Mouse (Mus musculus) erythroblast, embryonic 14.5 days (primary cell): ENCODE results near the gene Lypd5. TPM values are rescaled to one million over a fixed set of nuclear protein-coding genes. Genes with fewer than 3 reads are reported as not detected.

Experiments
- H3K27me3 ChIP-seq: 2 replicates; pipeline ENCODE4 v1.6.1; 2012; ENCODE audit warnings: inconsistent platforms; ENCODE audit not compliant: control insufficient read depth
- H3K36me3 ChIP-seq: 2 replicates; pipeline ENCODE4 v1.6.1; 2012; ENCODE audit warnings: mild to moderate bottlenecking, inconsistent platforms; ENCODE audit not compliant: control insufficient read depth
- H3K4me1 ChIP-seq: 2 replicates; pipeline ENCODE4 v1.6.1; 2012; ENCODE audit warnings: inconsistent platforms; ENCODE audit not compliant: control insufficient read depth
- H3K4me3 ChIP-seq: replicated peaks from 2 replicates; pipeline ENCODE3; 2012; ENCODE audit warnings: moderate library complexity, mild to moderate bottlenecking, inconsistent platforms
- H3K9me3 ChIP-seq: 2 replicates; pipeline ENCODE4 v1.6.1; 2012; ENCODE audit warnings: low read length, inconsistent platforms, mixed read lengths; ENCODE audit not compliant: control insufficient read depth
- GATA1 ChIP-seq: IDR thresholded peaks from 2 replicates; pipeline ENCODE4 v1.6.1; 2012; ENCODE audit warnings: low read length, inconsistent platforms, mixed read lengths
- TAL1 ChIP-seq: IDR thresholded peaks from 3 replicates; pipeline ENCODE4 v1.6.1; 2012; ENCODE audit warnings: low read length, inconsistent platforms, mixed read lengths
- polyA plus RNA-seq: library from polyadenylated mRNA; stranded (reverse); fragments of >175 nt; gene quantifications from 2 replicates; pipeline ENCODE4 v1.2.3, GENCODE M21; 2012

Gene Lypd5
- polyA plus RNA-seq = 0.02 TPM in 1 of 2 replicates, not detected in the other

GRCm38 (mm10) chr7:24348896-24349295 lies at the start of gene Lypd5:
Gene Lypd5 (plus strand): TSS chr7:24349196.
- no peak within 1 kb of the TSS for H3K4me3 ChIP-seq
- no peaks in the 10 kb centered on the region for H3K36me3 ChIP-seq
- no peak for TF ChIP-seq GATA1
- no peak for TF ChIP-seq TAL1
- peaks cover 9% of the 10 kb centered on the region for H3K27me3 ChIP-seq
- H3K4me1 ChIP-seq = no peaks in the 10 kb centered on the region
- H3K9me3 ChIP-seq = no peaks in the 10 kb centered on the region

GRCm38 (mm10) chr7:24299823-24300481 lies 49.0 kb upstream of the Lypd5 start:
- Histone ChIP-seq H3K4me1 (peaks cover 26% of the 10 kb centered on the region), H3K27me3 (no peaks in the 10 kb centered on the region), H3K36me3 (peaks cover 22% of the 10 kb centered on the region), H3K9me3 (no peaks in the 10 kb centered on the region), H3K4me3 (peak overlapping the region; percentile 74)
- TF ChIP-seq GATA1 (no peak), TAL1 (no peak)

- Histone ChIP-seq H3K36me3 (peaks cover 15% of the 10 kb centered on the region), H3K4me1 (peaks cover 26% of the 10 kb centered on the region), H3K4me3 (peak within 1 kb of the TSS; percentile 74), H3K27me3 (no peaks in the 10 kb centered on the region), H3K9me3 (no peaks in the 10 kb centered on the region)
- TF ChIP-seq GATA1 = no peak
- no peak for TF ChIP-seq TAL1
These were observed 48.2 kb upstream of the Lypd5 start, which contains the start of gene Zfp61 for GRCm38 (mm10) chr7:24300771-24301282. Gene Zfp61 (minus strand): TSS chr7:24301232.

GRCm38 (mm10) chr7:24315726-24316566 lies 33.0 kb upstream of the Lypd5 start:
- Histone ChIP-seq H3K27me3 (no peaks in the 10 kb centered on the region; the same call in 1 of the 2 replicates), H3K4me1 (peaks cover 17% of the 10 kb centered on the region), H3K36me3 (peaks cover 9% of the 10 kb centered on the region), H3K4me3 (peak overlapping the region; percentile 80), H3K9me3 (no peaks in the 10 kb centered on the region)
- no peak for TF ChIP-seq GATA1
- TF ChIP-seq TAL1 = no peak

- Histone ChIP-seq H3K4me1 (peaks cover 17% of the 10 kb centered on the region), H3K9me3 (no peaks in the 10 kb centered on the region), H3K36me3 (peaks cover 5% of the 10 kb centered on the region), H3K27me3 (no peaks in the 10 kb centered on the region; the same call in 1 of the 2 replicates), H3K4me3 (peak within 1 kb of the TSS; percentile 80)
- TF ChIP-seq TAL1 (no peak), GATA1 (no peak)
These were observed 32.4 kb upstream of the Lypd5 start, which contains the start of gene Zfp94 for GRCm38 (mm10) chr7:24316567-24317092. Gene Zfp94 (minus strand): TSS chr7:24316666.

- no peaks in the 10 kb centered on the region; the same call in 1 of the 2 replicates for H3K27me3 ChIP-seq
- H3K4me3 ChIP-seq = no peak overlapping the region
- no peaks in the 10 kb centered on the region for H3K36me3 ChIP-seq
- H3K4me1 ChIP-seq = peaks cover 17% of the 10 kb centered on the region
- no peak for TF ChIP-seq TAL1
- no peak for TF ChIP-seq GATA1
- 0 out of 2 replicates have a peak, but pooled peaks cover 2% of the 10 kb centered on the region for H3K9me3 ChIP-seq
These were observed 30.1 kb upstream of the Lypd5 start for GRCm38 (mm10) chr7:24318942-24319341.

- Histone ChIP-seq H3K4me1 (no peaks in the 10 kb centered on the region), H3K9me3 (peaks cover 11% of the 10 kb centered on the region), H3K4me3 (no peak overlapping the region), H3K27me3 (peaks cover 16% of the 10 kb centered on the region), H3K36me3 (no peaks in the 10 kb centered on the region)
- TF ChIP-seq TAL1 = no peak
- TF ChIP-seq GATA1 = no peak
These were observed 26.4 kb upstream of the Lypd5 start for GRCm38 (mm10) chr7:24322593-24322992.

- Histone ChIP-seq H3K36me3 (no peaks in the 10 kb centered on the region), H3K27me3 (peaks cover 16% of the 10 kb centered on the region), H3K4me1 (no peaks in the 10 kb centered on the region), H3K9me3 (peaks cover 11% of the 10 kb centered on the region), H3K4me3 (no peak overlapping the region)
- TF ChIP-seq GATA1 (no peak), TAL1 (no peak; the same call in 2 of the 3 replicates)
These were observed 23.8 kb upstream of the Lypd5 start for GRCm38 (mm10) chr7:24325197-24325596.

GRCm38 (mm10) chr7:24325675-24326128 lies 23.3 kb upstream of the Lypd5 start:
- TF ChIP-seq TAL1 (no peak), GATA1 (no peak)
- no peaks in the 10 kb centered on the region for H3K36me3 ChIP-seq
- no peak overlapping the region for H3K4me3 ChIP-seq
- H3K9me3 ChIP-seq = peaks cover 11% of the 10 kb centered on the region
- no peaks in the 10 kb centered on the region for H3K4me1 ChIP-seq
- peaks cover 16% of the 10 kb centered on the region for H3K27me3 ChIP-seq
